Mouse (Mus musculus) right cerebral cortex, postnatal 36 days (tissue): Measurements from ENCODE around the gene Slc13a5.

Experiments used
- DNase-seq, 2 experiments: peaks; one replicate each; pipeline ENCODE4 v3.0.0; 2022; ENCODE audit warnings: low spot score in 2 of 2, mixed read lengths in 1 of 2

Slc13a5 gene

GRCm38 (mm10) chr11:72266960-72267560 is at the start of gene Slc13a5:
Slc13a5 (minus strand) TSS chr11:72267222.
- DNase-seq, result no peak

GRCm38 (mm10) chr11:72314151-72314895 is 47.3 kb upstream of the Slc13a5 start, which contains the start of gene Fbxo39:
Fbxo39 (plus strand) TSS chr11:72314444.
- peak; percentile 49 to 62 for DNase-seq

- DNase-seq, result no peak
These were observed 44.5 kb upstream of the Slc13a5 start for GRCm38 (mm10) chr11:72311355-72312001.

- DNase-seq, result no peak
These were observed 43.5 kb upstream of the Slc13a5 start for GRCm38 (mm10) chr11:72310491-72310890.

- DNase-seq, result no peak
These were observed 42.0 kb upstream of the Slc13a5 start for GRCm38 (mm10) chr11:72308982-72309381.

- peak in 1 of 2 experiments; percentile 36 for DNase-seq
These were observed 40.4 kb upstream of the Slc13a5 start for GRCm38 (mm10) chr11:72307461-72307860.

GRCm38 (mm10) chr11:72302230-72302629 is 35.2 kb upstream of the Slc13a5 start:
- peak; percentile 40 to 56 for DNase-seq

GRCm38 (mm10) chr11:72301334-72301733 is 34.3 kb upstream of the Slc13a5 start, which contains the start of gene Xaf1:
Xaf1 (plus strand) TSS chr11:72301629.
- DNase-seq, result peak in 1 of 2 experiments; percentile 10

- DNase-seq, result no peak
These were observed 26.1 kb upstream of the Slc13a5 start for GRCm38 (mm10) chr11:72293116-72293515.

- no peak for DNase-seq
These were observed 20.5 kb upstream of the Slc13a5 start for GRCm38 (mm10) chr11:72287543-72287942.

GRCm38 (mm10) chr11:72287126-72287525 is 20.1 kb upstream of the Slc13a5 start:
- no peak for DNase-seq

GRCm38 (mm10) chr11:72286651-72287050 is 19.6 kb upstream of the Slc13a5 start:
- DNase-seq, result no peak

- DNase-seq, result no peak
These were observed 19.0 kb upstream of the Slc13a5 start for GRCm38 (mm10) chr11:72285971-72286480.

GRCm38 (mm10) chr11:72284532-72285182 is 17.6 kb upstream of the Slc13a5 start:
- DNase-seq, result peak in 1 of 2 experiments; percentile 14

- DNase-seq, result no peak
These were observed 16.6 kb upstream of the Slc13a5 start for GRCm38 (mm10) chr11:72283486-72284224.

GRCm38 (mm10) chr11:72281852-72282400 is 14.9 kb upstream of the Slc13a5 start:
- DNase-seq, result no peak

GRCm38 (mm10) chr11:72281143-72281851 is 14.3 kb upstream of the Slc13a5 start:
- no peak for DNase-seq

GRCm38 (mm10) chr11:72273341-72273740 is 6.3 kb upstream of the Slc13a5 start:
- no peak for DNase-seq

GRCm38 (mm10) chr11:72271761-72272160 is 4.7 kb upstream of the Slc13a5 start:
- no peak for DNase-seq
